Mouse (Mus musculus) right cerebral cortex, postnatal 14 days (tissue): ENCODE data around the gene Gh.

Experiments used
- DNase-seq: peaks from one replicate; pipeline ENCODE4 v3.0.0; 2022

Gene Gh

GRCm38 (mm10) chr11:106267871-106268270 lies 33.8 kb downstream of the Gh start:
- DNase-seq = no peak

- no peak for DNase-seq
Observed at GRCm38 (mm10) chr11:106267311-106267852, 34.3 kb downstream of the Gh start.

GRCm38 (mm10) chr11:106266431-106266830 lies 35.2 kb downstream of the Gh start:
- DNase-seq = no peak

GRCm38 (mm10) chr11:106265570-106265969 lies 36.1 kb downstream of the Gh start:
- DNase-seq = no peak

GRCm38 (mm10) chr11:106264988-106265387 lies 36.7 kb downstream of the Gh start:
- no peak for DNase-seq

GRCm38 (mm10) chr11:106263963-106264362 lies 37.7 kb downstream of the Gh start:
- no peak for DNase-seq

GRCm38 (mm10) chr11:106260826-106261450 lies 40.7 kb downstream of the Gh start:
- no peak for DNase-seq

- no peak for DNase-seq
Observed at GRCm38 (mm10) chr11:106256775-106257174, 44.9 kb downstream of the Gh start.

- peak; percentile 98 for DNase-seq
Observed at GRCm38 (mm10) chr11:106255685-106256451, 45.8 kb downstream of the Gh start, which contains the start of the genes Ftsj3 and Psmc5. Gene Ftsj3, minus strand, starts transcription at chr11:106256079. Gene Psmc5, plus strand, starts transcription at chr11:106256154.

GRCm38 (mm10) chr11:106255174-106255573 lies 46.5 kb downstream of the Gh start:
- DNase-seq = no peak

- no peak for DNase-seq
Observed at GRCm38 (mm10) chr11:106254767-106255166, 46.9 kb downstream of the Gh start.
